Mouse (Mus musculus) hindbrain, embryonic 12.5 days (tissue): ENCODE data around the gene Ppp1r37. TPM values are rescaled to one million over a fixed set of nuclear protein-coding genes. Genes with fewer than 3 reads are reported as not detected.

Experiments used
- ATAC-seq: fragments of 200-750 bp; cut with Nextera tagmentation; 2 replicates; pipeline ENCODE4 v1.8.0; 2017; ENCODE audit warnings: moderate TSS enrichment; ENCODE audit not compliant: low FRiP score
- H3K27ac ChIP-seq: fragments of 300-500 bp; sonication (generic); 2 replicates; pipeline ENCODE4 v1.5.1; 2016; ENCODE audit warnings: mild to moderate bottlenecking
- H3K27me3 ChIP-seq: fragments of 300-500 bp; sonication (generic); 2 replicates; pipeline ENCODE4 v1.6.1; 2016; ENCODE audit warnings: mild to moderate bottlenecking
- H3K36me3 ChIP-seq: fragments of 300-500 bp; sonication (generic); 2 replicates; pipeline ENCODE4 v1.6.1; 2016; ENCODE audit warnings: mild to moderate bottlenecking
- H3K4me1 ChIP-seq: fragments of 300-500 bp; sonication (generic); 2 replicates; pipeline ENCODE4 v1.6.1; 2016
- H3K4me2 ChIP-seq: fragments of 300-500 bp; sonication (generic); replicated peaks from 2 replicates; pipeline ENCODE4 v1.6.1; 2016; ENCODE audit warnings: mild to moderate bottlenecking
- H3K4me3 ChIP-seq: fragments of 300-500 bp; sonication (generic); 2 replicates; pipeline ENCODE4 v1.5.1; 2016; ENCODE audit warnings: mild to moderate bottlenecking
- H3K9ac ChIP-seq: fragments of 300-500 bp; sonication (generic); 2 replicates; pipeline ENCODE4 v1.6.1; 2016; ENCODE audit warnings: mild to moderate bottlenecking, moderate library complexity
- H3K9me3 ChIP-seq: fragments of 300-500 bp; sonication (generic); replicated peaks from 2 replicates; pipeline ENCODE4 v1.6.1; 2016; ENCODE audit warnings: mild to moderate bottlenecking
- WGBS: fragments of 180-500 bp; shearing (Covaris S2); methylation state at CpG from one replicate; pipeline ENCODE4 v1.1.7; 2016; 5-methylcytosine and 5-hydroxymethylcytosine counted together
- polyA plus RNA-seq: library from polyadenylated mRNA; unstranded; fragments of >200 nt; fragmentation: Nextera tagmentation; extraction: Ambion mirVana; gene quantifications from 2 replicates; pipeline ENCODE4 v1.2.1, GENCODE M21; 2016

The Ppp1r37 gene
- polyA plus RNA-seq, 1 experiment from 2014 or later: 43.8 TPM

DNA sequence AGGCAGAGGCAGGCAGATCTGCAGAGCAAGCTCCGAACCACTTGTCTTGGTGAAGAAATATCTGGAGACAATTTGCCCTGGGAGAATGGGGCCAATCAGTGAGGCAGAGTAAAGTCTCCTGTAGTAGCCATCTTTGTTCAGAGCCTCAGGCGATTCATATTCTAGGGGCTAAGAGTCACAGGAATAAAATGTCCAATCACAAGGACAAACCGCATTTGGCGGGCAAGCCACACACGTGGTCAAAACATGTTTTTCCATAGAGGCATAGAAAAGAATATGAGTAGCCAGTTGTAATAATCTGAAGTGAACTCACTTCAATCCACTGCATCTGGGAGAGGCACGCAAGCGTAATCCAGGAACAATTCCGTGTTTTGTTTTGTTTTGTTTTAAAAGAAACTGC is 79.6 kb downstream of the Ppp1r37 start:
- Histone ChIP-seq H3K4me3 (no peak overlapping the region), H3K9me3 (no peaks in the 10 kb centered on the region), H3K27ac (no peak overlapping the region), H3K36me3 (no peaks in the 10 kb centered on the region), H3K27me3 (peaks cover 34% of the 10 kb centered on the region), H3K9ac (no peak overlapping the region), H3K4me2 (no peak overlapping the region), H3K4me1 (no peaks in the 10 kb centered on the region)
- no peak for ATAC-seq
- WGBS: 83% methylated on average over 8 of the region's 8 CpGs

Other genes starting within 250 kb of the Ppp1r37 start
- 95.6 and 96.8 TPM in 2 replicates for gene Ercc1, start 218.3 kb downstream of the Ppp1r37 start, polyA plus RNA-seq
- gene Cd3eap, start 203.6 kb downstream of the Ppp1r37 start, polyA plus RNA-seq: 17.3 and 20.4 TPM in 2 replicates
- 4.7 and 5.5 TPM in 2 replicates for gene Ppp1r13l, start 203.3 kb downstream of the Ppp1r37 start, polyA plus RNA-seq
- gene Ercc2, start 181.1 kb downstream of the Ppp1r37 start, polyA plus RNA-seq: 21.3 and 24.6 TPM in 2 replicates
- 3.2 and 4.1 TPM in 2 replicates for gene Klc3, start 159.0 kb downstream of the Ppp1r37 start, polyA plus RNA-seq
- gene Ckm, start 158.3 kb downstream of the Ppp1r37 start, polyA plus RNA-seq: 0.23 and 0.34 TPM in 2 replicates
- gene Mark4, start 104.3 kb downstream of the Ppp1r37 start, polyA plus RNA-seq: 20.0 and 21.6 TPM in 2 replicates
- 1.0 and 1.5 TPM in 2 replicates for gene Exoc3l2, start 99.7 kb downstream of the Ppp1r37 start, polyA plus RNA-seq
- gene Bloc1s3, start 54.7 kb downstream of the Ppp1r37 start, polyA plus RNA-seq: 4.6 and 4.8 TPM in 2 replicates
- gene Trappc6a, start 54.7 kb downstream of the Ppp1r37 start, polyA plus RNA-seq: 41.7 and 48.1 TPM in 2 replicates
- gene Nkpd1, start 45.2 kb downstream of the Ppp1r37 start, polyA plus RNA-seq: 0.23 TPM in 1 of 2 replicates, not detected in the other
- 0.30 TPM in 1 of 2 replicates, not detected in the other for gene Zfp296, start 14.2 kb upstream of the Ppp1r37 start, polyA plus RNA-seq
- 121 and 145 TPM in 2 replicates for gene Gemin7, start 14.5 kb upstream of the Ppp1r37 start, polyA plus RNA-seq
- gene Clasrp, start 41.4 kb upstream of the Ppp1r37 start, polyA plus RNA-seq: 70.1 and 73.6 TPM in 2 replicates
- gene Relb, start 66.4 kb upstream of the Ppp1r37 start, polyA plus RNA-seq: 5.9 and 6.5 TPM in 2 replicates
- gene Clptm1, start 102.0 kb upstream of the Ppp1r37 start, polyA plus RNA-seq: 112 and 115 TPM in 2 replicates
- 0.46 TPM in 1 of 2 replicates, not detected in the other for gene Apoc2, start 114.9 kb upstream of the Ppp1r37 start, polyA plus RNA-seq
- not detected in 2 replicates for gene Gm44805, start 118.3 kb upstream of the Ppp1r37 start, polyA plus RNA-seq
- gene Apoc4, start 118.4 kb upstream of the Ppp1r37 start, polyA plus RNA-seq: 0.10 TPM in 1 of 2 replicates, not detected in the other
- gene Apoc1, start 129.6 kb upstream of the Ppp1r37 start, polyA plus RNA-seq: 3.8 and 4.7 TPM in 2 replicates
- 228 and 246 TPM in 2 replicates for gene Apoe, start 136.1 kb upstream of the Ppp1r37 start, polyA plus RNA-seq
- 136 and 138 TPM in 2 replicates for gene Tomm40, start 152.4 kb upstream of the Ppp1r37 start, polyA plus RNA-seq
- 60.8 and 67.1 TPM in 2 replicates for gene Nectin2, start 187.4 kb upstream of the Ppp1r37 start, polyA plus RNA-seq
- gene Bcam, start 207.9 kb upstream of the Ppp1r37 start, polyA plus RNA-seq: 21.0 and 25.1 TPM in 2 replicates
- gene Cblc, start 233.7 kb upstream of the Ppp1r37 start, polyA plus RNA-seq: 1.0 and 1.3 TPM in 2 replicates